Comparison of ENCODE assay signal across 10 mouse cellular contexts in the genomic region with DNA sequence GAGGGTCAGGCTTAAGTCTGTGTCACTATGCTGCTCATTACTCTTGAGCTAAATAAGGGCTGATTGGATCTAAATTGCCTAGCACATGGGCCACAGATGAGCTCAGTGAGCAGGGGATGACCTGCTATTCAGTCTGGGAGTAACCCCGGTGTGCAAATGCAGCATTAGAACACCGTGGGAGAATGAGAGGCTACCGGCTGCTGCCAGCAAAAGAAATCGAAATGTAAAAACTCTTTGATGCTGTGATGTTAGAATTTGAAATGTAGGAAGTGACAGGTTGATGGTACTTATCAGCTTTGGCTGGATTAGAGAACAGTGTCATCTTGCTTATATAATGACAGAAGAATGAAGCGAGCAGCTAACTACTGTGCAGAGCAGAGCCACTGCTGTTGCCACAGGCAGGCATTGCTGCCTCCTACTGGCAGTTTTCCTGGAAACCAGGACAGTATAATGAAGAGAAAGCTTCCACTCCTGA. TPM values are rescaled to one million over a fixed set of nuclear protein-coding genes. Genes with fewer than 3 reads are reported as not detected.
DNase-seq lines count a peak whose midpoint lies in the region; ATAC-seq and TF ChIP-seq lines count a peak whose summit lies in the region.
"Had no signal": no experiment of that assay in that cellular context is flagged by ENCODE, and none has a peak within 500 bp of the region (broad histone marks: within the 10 kb centered on the region; RNA-seq: fewer than 3 reads in every experiment).

No protein-coding gene starts in this region.

- no peaks in the 10 kb centered on the region for H3K36me3 ChIP-seq in embryonic facial prominence, embryonic 12.5 days
- H3K36me3 ChIP-seq in intestine, postnatal 0 days (ENCODE audit: control insufficient read depth, insufficient read depth): no peaks in the 10 kb centered on the region; the same call in 1 of the 2 replicates
- H3K36me3 ChIP-seq: embryonic facial prominence, embryonic 13.5 days had no signal

- no peak overlapping the region for H3K4me3 ChIP-seq in embryonic facial prominence, embryonic 12.5 days
- H3K4me3 ChIP-seq in intestine, postnatal 0 days (ENCODE audit: low read depth, low read length): no peak overlapping the region
- H3K4me3 ChIP-seq: embryonic facial prominence, embryonic 13.5 days had no signal

- peak; percentile 53 for DNase-seq in NIH3T3 (ENCODE audit: low read depth)
- peak; percentile 40 to 71 for DNase-seq in left cerebral cortex, adult 8-10 months (ENCODE audit: low spot score in 2 of 2)
- peak; percentile 29 for DNase-seq in retina, adult 2 months (ENCODE audit: low read depth, low spot score)
- DNase-seq in spleen, adult 12 weeks (ENCODE audit: low spot score): no peak

- H3K9ac ChIP-seq in embryonic facial prominence, embryonic 12.5 days: no peak overlapping the region
- no peak overlapping the region for H3K9ac ChIP-seq in intestine, postnatal 0 days (ENCODE audit: low read depth, low read length)
- H3K9ac ChIP-seq: embryonic facial prominence, embryonic 13.5 days had no signal

- no peaks in the 10 kb centered on the region for H3K27me3 ChIP-seq in embryonic facial prominence, embryonic 12.5 days
- no peaks in the 10 kb centered on the region for H3K27me3 ChIP-seq in intestine, postnatal 0 days (replicated peaks; ENCODE audit: control insufficient read depth, insufficient read depth, low read length)
- H3K27me3 ChIP-seq: embryonic facial prominence, embryonic 13.5 days had no signal

- no peaks in the 10 kb centered on the region for H3K9me3 ChIP-seq in embryonic facial prominence, embryonic 12.5 days
- no peaks in the 10 kb centered on the region for H3K9me3 ChIP-seq in intestine, postnatal 0 days (ENCODE audit: control insufficient read depth)
- H3K9me3 ChIP-seq: embryonic facial prominence, embryonic 13.5 days had no signal

- H3K4me2 ChIP-seq in embryonic facial prominence, embryonic 12.5 days (replicated peaks): no peak overlapping the region
- H3K4me2 ChIP-seq in intestine, postnatal 0 days (replicated peaks; ENCODE audit: low read depth): no peak overlapping the region; the same call in 1 of the 2 replicates
- H3K4me2 ChIP-seq: embryonic facial prominence, embryonic 13.5 days had no signal

- H3K4me1 ChIP-seq in embryonic facial prominence, embryonic 12.5 days: no peaks in the 10 kb centered on the region
- H3K4me1 ChIP-seq in intestine, postnatal 0 days (replicated peaks; ENCODE audit: control insufficient read depth, insufficient read depth, low read length): no peaks in the 10 kb centered on the region
- H3K4me1 ChIP-seq: embryonic facial prominence, embryonic 13.5 days had no signal

- peak; percentile 63 for ATAC-seq in CD4-positive, CD25-positive, alpha-beta regulatory T cell, adult 4 months
- peak; percentile 77 for ATAC-seq in embryonic facial prominence, embryonic 12.5 days (ENCODE audit: insufficient number of reproducible peaks, insufficient read depth, low FRiP score, low TSS enrichment)
- ATAC-seq in intestine, postnatal 0 days: peak; percentile 60; the same call in 1 of the 2 replicates
- ATAC-seq in monocyte, adult 5-6 weeks (replicated peaks; ENCODE audit: insufficient number of reproducible peaks, low FRiP score, low TSS enrichment, poor library complexity, severe bottlenecking): no peak

- H3K27ac ChIP-seq in embryonic facial prominence, embryonic 12.5 days: no peak overlapping the region
- no peak overlapping the region; the same call in 1 of the 2 replicates for H3K27ac ChIP-seq in intestine, postnatal 0 days (ENCODE audit: low read depth, low read length)
- H3K27ac ChIP-seq: embryonic facial prominence, embryonic 13.5 days; macrophage had no signal

- peak; percentile 76 for TF ChIP-seq CTCF in intestine, postnatal 0 days (IDR thresholded peaks at IDR 0.05; ENCODE audit: low read depth)

- 60% methylated on average over 5 of the region's 5 CpGs for WGBS in embryonic facial prominence, embryonic 12.5 days
- WGBS in intestine, postnatal 0 days: 55% methylated on average over 5 of the region's 5 CpGs

RNA-seq across cellular contexts. Expression of a gene that starts 48.5 kb away (rescaled TPM):
- 1 to 10 TPM; 2.6 to 4.7 TPM for polyA plus RNA-seq in CD4-positive, CD25-positive, alpha-beta regulatory T cell, adult 4 months (2017; shearing (Covaris generic))
- polyA plus RNA-seq in embryonic facial prominence, embryonic 12.5 days (2016; fragmentation: Nextera tagmentation; extraction: Ambion mirVana): 33.4 and 38.6 TPM in 2 replicates
- polyA plus RNA-seq in intestine, postnatal 0 days (2015; fragmentation: Nextera tagmentation; extraction: Ambion mirVana): 6.9 and 8.2 TPM in 2 replicates
- 1 to 10 TPM in 3 of 4 experiments, under 1 TPM in 1; 0.95 to 6.0 (median 1.2) TPM for total RNA-seq in left cerebral cortex, adult 8-10 months (2022)
- 4.5 to 11.5 TPM (median 7.0 TPM) in 3 replicates for total RNA-seq in monocyte, adult 5-6 weeks (2017)
